Mouse (Mus musculus): ENCODE data around the gene Macf1.
"Not testable (repeated sequence)": the region's sequence is repeated elsewhere in the genome, so short reads cannot be mapped to it uniquely, and the experiment has no call there.

Macf1 gene

GRCm38 (mm10) chr4:123358613-123359012 is 325.5 kb downstream of the Macf1 start:
- DNase-seq (ENCODE audit: low read depth, low spot score): no peak

DNA sequence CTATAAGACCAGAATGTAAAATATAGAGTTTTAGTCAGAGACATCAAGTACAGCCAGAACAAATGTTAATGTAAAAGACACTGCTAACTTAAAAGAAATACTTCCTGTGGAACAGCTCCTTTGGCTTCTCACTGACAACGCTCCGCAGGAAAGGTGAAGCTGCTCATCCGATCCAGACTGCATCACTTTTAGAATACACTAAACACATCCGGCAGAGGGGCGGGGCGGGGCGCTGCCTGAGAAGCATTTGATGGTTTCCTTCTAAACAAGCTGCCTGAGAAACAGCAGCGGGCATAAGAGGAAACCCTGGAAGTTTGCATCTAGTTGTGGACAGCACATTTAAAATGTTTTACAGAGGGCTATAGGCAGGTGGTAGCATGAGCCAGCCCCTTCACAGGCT is 328.2 kb downstream of the Macf1 start:
- no peak for DNase-seq (ENCODE audit: low read depth, low spot score)

GRCm38 (mm10) chr4:123353271-123353877 is 330.8 kb downstream of the Macf1 start:
- no peak for DNase-seq (ENCODE audit: low read depth, low spot score)

DNA sequence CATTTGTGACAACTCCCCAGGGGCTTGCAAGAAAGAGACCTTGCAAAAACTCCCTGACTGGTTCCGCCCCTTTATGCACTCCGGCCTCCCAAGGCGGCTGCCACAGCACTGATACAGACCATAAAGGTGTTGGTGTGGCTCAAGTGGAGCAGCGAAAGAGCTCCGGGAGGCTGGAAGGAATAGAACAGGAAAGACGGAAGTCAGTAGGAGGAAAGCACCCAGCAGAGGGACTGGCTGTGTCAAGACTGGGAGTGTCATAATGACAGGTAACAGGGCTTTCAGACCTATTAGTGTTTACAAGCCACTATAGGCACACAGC is 340.7 kb downstream of the Macf1 start:
- no peak for DNase-seq (ENCODE audit: low read depth, low spot score)

DNA sequence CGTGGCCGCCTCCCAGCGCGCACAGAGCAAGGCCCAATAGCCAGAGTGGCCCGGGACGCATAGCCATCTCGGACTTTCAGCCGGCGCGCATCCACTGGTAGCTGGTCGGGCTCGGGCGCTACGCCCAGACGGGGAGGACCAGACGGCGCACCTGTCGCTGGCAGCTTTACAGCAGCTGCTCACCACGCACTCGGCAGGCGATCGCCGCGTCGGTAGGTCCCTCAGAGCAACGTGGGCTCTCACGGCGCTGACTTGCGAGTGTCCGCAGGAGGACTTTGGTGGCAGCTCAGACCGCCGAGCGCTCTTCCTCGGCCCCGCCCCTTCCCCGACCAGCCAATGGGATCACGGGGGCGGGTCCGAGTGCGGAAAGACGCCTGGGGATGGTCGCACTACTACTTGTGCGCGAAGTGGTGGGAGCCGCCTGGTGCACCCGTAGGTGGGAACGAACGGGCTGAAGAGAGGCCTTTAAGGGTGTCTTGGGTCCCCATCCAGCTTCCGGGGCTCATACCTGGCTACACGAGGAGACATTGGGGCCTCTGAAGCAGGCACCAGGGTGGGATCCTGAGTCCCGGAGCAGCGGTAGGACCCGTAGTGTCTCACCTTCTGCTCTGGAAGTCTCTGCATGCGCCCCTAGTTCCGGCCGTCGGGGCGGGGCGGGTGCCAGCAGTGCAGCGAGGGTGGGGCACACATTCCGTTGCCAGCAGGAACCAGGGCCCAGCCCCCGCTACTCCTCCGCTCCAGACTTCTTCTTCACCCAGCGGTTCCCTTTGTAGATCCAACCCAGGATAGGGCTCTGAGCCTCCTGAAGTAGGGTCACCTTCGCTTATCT is 341.3 kb downstream of the Macf1 start, which contains the start of gene Bmp8a:
TSS of gene Bmp8a (minus strand) at position 611 of the 829 bp plus-strand sequence.
- peak; percentile 80 for DNase-seq (ENCODE audit: low read depth, low spot score)

DNA sequence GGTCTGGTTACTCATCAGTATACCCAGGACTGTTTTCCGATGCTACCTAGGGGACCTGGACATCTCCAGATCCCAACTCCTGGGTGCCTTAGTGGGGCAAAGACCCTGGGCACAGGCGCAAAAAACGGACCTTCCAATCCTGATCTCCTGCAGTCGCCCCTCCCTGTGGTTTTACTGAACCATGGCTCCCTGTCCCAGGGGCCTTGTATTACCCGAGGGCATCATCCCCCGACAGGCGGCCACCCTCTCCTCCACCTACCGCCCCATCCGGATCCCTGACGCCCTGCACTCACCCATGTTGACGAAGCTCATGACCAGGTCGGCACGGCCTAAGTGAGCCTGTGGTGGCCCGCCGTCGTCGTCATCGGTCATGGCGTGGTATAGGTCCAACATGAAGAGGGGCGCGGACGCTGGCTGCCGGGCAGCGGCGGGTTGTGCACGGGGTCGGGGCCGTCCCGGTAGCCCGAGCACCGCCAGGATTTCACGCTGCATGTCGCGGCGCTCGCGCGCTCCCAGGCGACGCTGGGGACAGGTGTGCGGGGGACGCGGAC is 342.0 kb downstream of the Macf1 start:
- DNase-seq (ENCODE audit: low read depth, low spot score): peak; percentile 15

GRCm38 (mm10) chr4:123340232-123340631 is 343.9 kb downstream of the Macf1 start:
- no peak for DNase-seq (ENCODE audit: low read depth, low spot score)

GRCm38 (mm10) chr4:123337693-123338092 is 346.5 kb downstream of the Macf1 start:
- no peak for DNase-seq (ENCODE audit: low read depth, low spot score)

DNA sequence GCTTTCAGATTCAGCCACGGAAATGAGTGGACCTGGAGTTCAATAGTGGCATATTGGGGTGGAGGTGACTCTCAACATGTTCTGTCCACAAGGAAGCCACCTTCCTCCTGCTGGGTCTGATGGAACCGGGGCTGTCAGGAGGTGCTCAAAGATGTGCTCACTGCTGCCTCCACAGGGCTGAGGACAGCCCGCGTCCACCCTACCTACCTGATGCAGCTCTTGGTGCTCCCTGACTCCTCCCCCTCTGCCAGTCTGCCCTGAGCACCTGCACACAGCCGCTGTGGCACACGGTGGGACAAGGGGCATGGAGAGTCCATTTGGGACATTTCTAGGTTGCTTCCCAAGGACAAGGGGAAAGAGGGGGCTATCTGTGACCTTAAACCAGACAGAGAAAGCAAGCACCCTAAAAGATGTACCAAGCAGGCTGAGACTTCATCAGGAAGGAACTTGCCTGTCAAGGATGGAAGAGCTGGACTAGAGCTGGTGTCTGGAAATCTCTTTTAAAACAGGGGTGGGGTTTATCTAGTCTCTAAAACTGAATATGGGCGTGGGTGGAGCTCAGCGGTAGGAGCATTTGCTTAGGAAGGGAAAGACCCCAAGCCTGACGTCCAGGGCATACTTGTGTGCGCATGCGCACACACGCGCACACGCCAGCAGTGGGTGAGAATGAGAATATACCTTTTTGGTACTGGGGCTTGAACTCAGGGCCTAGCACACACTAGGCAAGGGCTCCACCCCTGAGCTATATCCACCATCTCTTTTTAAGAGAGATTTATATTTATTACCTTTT is 348.2 kb downstream of the Macf1 start:
- DNase-seq (ENCODE audit: low read depth, low spot score): no peak

- not testable (repeated sequence) for DNase-seq (ENCODE audit: low read depth, low spot score)
These were observed 348.9 kb downstream of the Macf1 start for GRCm38 (mm10) chr4:123335244-123335643.

GRCm38 (mm10) chr4:123334177-123334576 is 350.0 kb downstream of the Macf1 start:
- DNase-seq (ENCODE audit: low read depth, low spot score): no peak

GRCm38 (mm10) chr4:123333151-123333550 is 351.0 kb downstream of the Macf1 start:
- no peak for DNase-seq (ENCODE audit: low read depth, low spot score)

DNA sequence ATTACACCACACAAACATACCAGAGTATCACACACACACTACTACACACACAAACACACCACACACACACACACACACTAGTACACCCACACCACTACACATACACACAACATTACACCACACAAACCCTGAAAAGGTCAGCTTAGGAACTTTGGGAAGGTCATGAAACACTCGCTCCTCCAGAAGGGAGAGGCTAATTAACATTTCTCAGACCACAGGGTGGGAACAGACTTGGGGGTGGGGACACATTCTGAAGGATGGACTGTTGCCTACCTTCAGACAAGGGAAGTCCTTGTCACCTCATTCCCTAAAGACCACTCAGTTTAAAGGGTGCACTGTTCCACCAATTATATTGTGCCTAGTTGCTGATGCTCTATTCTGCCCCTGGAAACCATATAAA is 352.2 kb downstream of the Macf1 start:
- DNase-seq (ENCODE audit: low read depth, low spot score): not testable (repeated sequence)

DNA sequence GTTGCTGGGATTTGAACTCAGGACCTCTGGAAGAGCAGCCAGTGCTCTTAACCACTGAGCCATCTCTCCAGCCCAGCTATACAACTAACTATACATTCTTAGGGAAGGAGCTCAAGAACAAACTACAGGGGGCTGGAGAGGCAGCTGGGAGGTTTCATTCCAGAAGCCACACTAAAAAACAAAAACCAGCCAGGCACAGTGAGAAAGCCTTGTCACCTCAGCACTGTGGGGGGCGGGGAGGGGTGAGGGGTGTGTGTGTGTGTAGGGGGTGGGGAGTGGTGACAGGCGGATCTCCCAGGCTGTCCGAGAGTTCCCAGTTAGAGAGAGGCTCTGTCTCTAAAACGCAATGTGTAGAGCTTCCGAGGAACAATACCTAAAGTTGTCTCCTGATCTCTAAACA is 352.8 kb downstream of the Macf1 start:
- DNase-seq (ENCODE audit: low read depth, low spot score): no peak

- DNase-seq (ENCODE audit: low read depth, low spot score): no peak
These were observed 355.2 kb downstream of the Macf1 start for GRCm38 (mm10) chr4:123328946-123329345.

GRCm38 (mm10) chr4:123327630-123328029 is 356.5 kb downstream of the Macf1 start:
- no peak for DNase-seq (ENCODE audit: low read depth, low spot score)

DNA sequence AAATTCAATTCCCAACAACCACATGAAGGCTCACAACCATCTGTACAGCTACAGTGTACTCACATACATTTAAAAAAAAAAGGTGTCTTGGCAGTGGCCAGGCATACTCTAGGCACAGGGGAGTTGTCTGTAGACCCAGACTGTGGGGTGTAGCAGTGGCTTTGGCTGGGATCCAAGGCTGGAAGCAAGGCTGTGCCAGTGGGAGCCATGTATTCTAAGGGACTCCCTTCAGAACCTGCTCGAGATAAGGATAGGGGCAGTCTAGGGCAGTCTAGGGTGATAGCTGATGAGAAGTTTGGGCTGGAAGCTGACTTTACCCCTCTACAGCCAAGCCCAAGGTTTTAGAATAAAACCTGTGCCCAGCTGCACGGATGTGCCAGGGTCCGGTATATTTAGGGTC is 358.1 kb downstream of the Macf1 start:
- DNase-seq (ENCODE audit: low read depth, low spot score): no peak

GRCm38 (mm10) chr4:123323534-123323933 is 360.6 kb downstream of the Macf1 start, which contains the start of gene Oxct2a:
Gene Oxct2a, minus strand, starts transcription at chr4:123323634.
- DNase-seq (ENCODE audit: low read depth, low spot score): no peak

DNA sequence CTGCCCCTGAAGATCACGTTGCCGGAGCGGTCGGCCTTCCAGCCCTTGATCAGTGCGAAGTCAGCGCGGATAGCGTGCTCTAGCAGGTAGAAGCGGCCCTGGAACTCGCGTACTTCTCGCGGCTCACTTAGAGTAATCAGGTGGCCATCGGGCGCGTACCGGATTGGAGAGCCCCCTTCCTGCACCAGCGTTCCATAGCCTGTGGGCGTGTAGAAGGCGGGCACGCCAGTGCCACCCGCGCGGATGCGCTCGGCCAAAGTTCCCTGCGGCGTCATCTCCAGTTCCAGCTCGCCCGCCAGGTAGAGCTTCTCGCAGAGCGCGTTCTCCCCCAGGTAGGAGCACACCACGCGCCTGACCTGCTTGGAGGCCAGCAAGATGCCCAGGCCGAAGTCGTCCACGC is 361.2 kb downstream of the Macf1 start:
- not testable (repeated sequence) for DNase-seq (ENCODE audit: low read depth, low spot score)

- DNase-seq (ENCODE audit: low read depth, low spot score): no peak
These were observed 369.7 kb downstream of the Macf1 start for GRCm38 (mm10) chr4:123314497-123314896.

DNA sequence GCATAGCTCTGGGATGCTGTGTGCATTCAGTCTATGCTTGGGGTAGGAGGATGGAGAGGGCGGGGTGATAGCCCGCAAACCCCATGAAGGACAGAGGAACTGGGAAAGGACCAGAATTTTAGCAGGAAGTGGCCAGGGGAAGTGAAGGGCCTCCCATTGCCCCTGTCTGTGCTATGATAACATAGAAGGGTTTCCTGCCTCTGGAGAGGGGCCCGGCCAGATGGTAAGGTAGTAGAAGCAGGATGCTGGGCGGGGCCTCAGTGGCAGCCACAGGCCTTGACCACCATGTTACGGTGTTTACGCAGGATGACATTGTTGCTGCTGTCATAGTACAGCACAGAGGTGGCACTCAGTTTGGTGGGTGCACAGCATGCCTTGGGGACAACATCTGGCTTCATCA is 371.1 kb downstream of the Macf1 start:
- no peak for DNase-seq (ENCODE audit: low read depth, low spot score)

DNA sequence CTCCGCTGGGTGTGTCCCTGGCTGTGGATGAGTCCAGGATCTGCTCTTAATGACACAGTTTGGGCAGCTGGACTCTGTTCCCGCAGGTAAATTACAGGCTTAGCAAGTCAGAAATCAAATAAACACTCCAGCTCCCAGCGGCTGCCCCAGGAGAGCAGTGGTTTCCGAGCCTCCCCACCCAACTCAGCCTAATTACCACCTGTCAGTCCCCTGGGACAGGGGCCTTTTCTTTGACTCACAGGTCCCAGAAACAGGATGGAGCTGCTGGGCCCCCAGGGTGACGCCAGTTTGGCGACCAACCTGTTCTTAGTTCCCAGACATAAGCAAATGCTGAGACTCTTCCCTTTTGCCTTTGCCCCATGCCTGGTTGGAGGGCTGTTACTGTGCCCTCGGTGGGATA is 372.3 kb downstream of the Macf1 start:
- DNase-seq (ENCODE audit: low read depth, low spot score): no peak
